Mouse (Mus musculus): ENCODE results near the gene Lypd6. TPM values are rescaled to one million over a fixed set of nuclear protein-coding genes. Genes with fewer than 3 reads are reported as not detected.

Gene Lypd6
- total and polyA plus RNA-seq, 3 experiments: not detected

- Histone ChIP-seq H3K9ac (ENCODE audit: control insufficient read depth, low read depth, low read length, poor library complexity, severe bottlenecking) (no peak overlapping the region), H3K9me3 (replicated peaks; ENCODE audit: insufficient read depth, low read length) (no peaks in the 10 kb centered on the region), H3K4me3 (ENCODE audit: control insufficient read depth in 1 of 2, insufficient read depth in 1 of 2, low read depth in 2 of 2, low read length in 2 of 2) (no peak overlapping the region), H3K36me3 (ENCODE audit: control insufficient read depth in 1 of 2, insufficient read depth in 2 of 2, low read length in 2 of 2) (no peaks in the 10 kb centered on the region), H3K4me1 (ENCODE audit: control insufficient read depth in 1 of 2, insufficient read depth in 2 of 2, low read length in 2 of 2) (no peaks in the 10 kb centered on the region), H3K27me3 (ENCODE audit: control insufficient read depth in 1 of 2, insufficient read depth in 2 of 2, low read length in 2 of 2) (no peaks in the 10 kb centered on the region), H3K79me2 (ENCODE audit: control insufficient read depth, insufficient read depth, low read length, poor library complexity) (no peaks in the 10 kb centered on the region), H3K27ac (ENCODE audit: control insufficient read depth, low read depth, low read length) (no peak overlapping the region)
- no peak for DNase-seq (ENCODE audit: low read depth, low spot score)
- no peak for TF ChIP-seq RAD21 (IDR thresholded peaks at IDR 0.05; ENCODE audit: low read depth, low read length)
- no peak for TF ChIP-seq KAT2A (conservative IDR thresholded peaks at IDR 0.05; ENCODE audit: low read depth, low read length)
- TF ChIP-seq MYB (IDR thresholded peaks at IDR 0.05; ENCODE audit: low read depth, low read length): no peak
- no peak for TF ChIP-seq CHD1 (IDR thresholded peaks at IDR 0.05; ENCODE audit: low read depth, low read length)
- TF ChIP-seq POLR2AphosphoS5 (IDR thresholded peaks at IDR 0.05; ENCODE audit: borderline replicate concordance, low read depth, low read length): no peak
- no peak for TF ChIP-seq TCF12 (IDR thresholded peaks at IDR 0.05; ENCODE audit: low read depth, low read length)
- TF ChIP-seq MAX (IDR thresholded peaks at IDR 0.05; ENCODE audit: low read length): no peak
- no peak for TF ChIP-seq RCOR1 (IDR thresholded peaks at IDR 0.05; ENCODE audit: low read depth, low read length)
- TF ChIP-seq HCFC1 (IDR thresholded peaks at IDR 0.05; ENCODE audit: low read depth, low read length): no peak
Measured at GRCm38 (mm10) chr2:50100364-50101151, 34.3 kb downstream of the Lypd6 start.

- Histone ChIP-seq H3K27me3 (ENCODE audit: control insufficient read depth in 1 of 2, insufficient read depth in 2 of 2, low read length in 2 of 2) (no peaks in the 10 kb centered on the region), H3K9me3 (replicated peaks; ENCODE audit: insufficient read depth, low read length) (no peaks in the 10 kb centered on the region), H3K36me3 (ENCODE audit: control insufficient read depth in 1 of 2, insufficient read depth in 2 of 2, low read length in 2 of 2) (no peaks in the 10 kb centered on the region), H3K79me2 (ENCODE audit: control insufficient read depth, insufficient read depth, low read length, poor library complexity) (no peaks in the 10 kb centered on the region), H3K4me1 (ENCODE audit: control insufficient read depth in 1 of 2, insufficient read depth in 2 of 2, low read length in 2 of 2) (no peaks in the 10 kb centered on the region), H3K4me3 (ENCODE audit: control insufficient read depth in 1 of 2, insufficient read depth in 1 of 2, low read depth in 2 of 2, low read length in 2 of 2) (no peak overlapping the region), H3K27ac (ENCODE audit: control insufficient read depth, low read depth, low read length) (no peak overlapping the region), H3K9ac (ENCODE audit: control insufficient read depth, low read depth, low read length, poor library complexity, severe bottlenecking) (no peak overlapping the region)
- no peak for DNase-seq (ENCODE audit: low read depth, low spot score)
- TF ChIP-seq JUND (IDR thresholded peaks at IDR 0.05; ENCODE audit: low read depth, low read length) (no peak), ELF1 (IDR thresholded peaks at IDR 0.05; ENCODE audit: low read depth, low read length) (no peak), KAT2A (conservative IDR thresholded peaks at IDR 0.05; ENCODE audit: low read depth, low read length) (no peak), GABPA (IDR thresholded peaks at IDR 0.05; ENCODE audit: low read depth, low read length) (no peak), SIN3A (IDR thresholded peaks at IDR 0.05; ENCODE audit: low read length) (no peak), NELFE (IDR thresholded peaks at IDR 0.05; ENCODE audit: low read depth, low read length) (no peak), BHLHE40 (IDR thresholded peaks at IDR 0.05; ENCODE audit: borderline replicate concordance, low read depth, low read length) (no peak), ZC3H11A (IDR thresholded peaks at IDR 0.05; ENCODE audit: low read depth, low read length) (no peak), ZMIZ1 (IDR thresholded peaks at IDR 0.05; ENCODE audit: low read depth, low read length) (no peak), ETS1 (IDR thresholded peaks at IDR 0.05; ENCODE audit: low read depth, low read length) (no peak), EP300 (IDR thresholded peaks at IDR 0.05; ENCODE audit: low read depth in 1 of 2, low read length in 2 of 2) (no peak), USF1 (IDR thresholded peaks at IDR 0.05; ENCODE audit: low read depth, low read length) (no peak), MAX (IDR thresholded peaks at IDR 0.05; ENCODE audit: low read length) (no peak), SMC3 (IDR thresholded peaks at IDR 0.05; ENCODE audit: low read depth, low read length) (no peak), HCFC1 (IDR thresholded peaks at IDR 0.05; ENCODE audit: low read depth, low read length) (no peak), GATA1 (IDR thresholded peaks at IDR 0.05; ENCODE audit: low read depth, low read length) (no peak), TBP (IDR thresholded peaks at IDR 0.05; ENCODE audit: low read depth, low read length) (no peak), USF2 (IDR thresholded peaks at IDR 0.05; ENCODE audit: borderline replicate concordance in 1 of 2, insufficient read depth in 1 of 2, low read depth in 1 of 2, low read length in 2 of 2) (no peak), MXI1 (IDR thresholded peaks at IDR 0.05; ENCODE audit: low read depth, low read length) (no peak), TCF12 (IDR thresholded peaks at IDR 0.05; ENCODE audit: low read depth, low read length) (no peak)
Measured at GRCm38 (mm10) chr2:50101152-50101450, 34.9 kb downstream of the Lypd6 start.
